Mouse (Mus musculus): Measurements from ENCODE around the gene Col11a2.

DNA sequence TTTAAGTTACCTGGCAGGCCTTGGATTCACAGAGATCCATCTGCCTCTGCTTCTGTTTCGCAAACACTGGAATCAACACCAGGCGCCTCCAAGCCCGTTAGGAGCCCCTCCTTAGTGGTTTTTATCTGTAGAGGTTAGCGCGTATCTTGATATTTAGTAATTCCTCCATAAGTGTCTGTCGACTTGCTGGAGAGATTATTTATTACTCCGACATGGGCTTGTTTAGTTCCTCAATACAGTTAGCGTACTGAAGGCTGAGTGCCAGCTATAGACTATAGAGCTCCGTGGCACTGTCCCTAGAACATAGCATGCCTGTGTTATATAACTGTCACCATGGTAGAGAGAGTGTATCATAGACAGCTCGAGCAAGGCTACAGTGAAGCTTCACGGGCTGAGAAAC lies 48.9 kb downstream of the Col11a2 start:
- TF ChIP-seq CTCF (IDR thresholded peaks at IDR 0.05; ENCODE audit: low read depth) (no peak), EP300 (IDR thresholded peaks at IDR 0.05; ENCODE audit: low read depth) (no peak)

Measured in liver, embryonic 14.5 days (tissue).